Mouse (Mus musculus) forebrain, embryonic 11.5 days (tissue): Measurements from ENCODE around the gene Arhgap35. TPM values are rescaled to one million over a fixed set of nuclear protein-coding genes. Genes with fewer than 3 reads are reported as not detected.
A peak's percentile ranks its signal among the peaks of the same experiment; 100 is the strongest.

ENCODE experiments used
- ATAC-seq: fragments of 200-750 bp; cut with Nextera tagmentation; replicated peaks from 2 replicates; pipeline ENCODE4 v1.8.0; 2017; ENCODE audit warnings: moderate TSS enrichment; ENCODE audit not compliant: low FRiP score
- DNase-seq: peaks from one replicate; pipeline ENCODE4 v3.0.0-alpha.2; 2017; ENCODE audit warnings: low spot score
- H3K27ac ChIP-seq: fragments of 300-500 bp; sonication (generic); 2 replicates; pipeline ENCODE4 v1.5.1; 2014; ENCODE audit warnings: low read depth, low read length
- H3K27me3 ChIP-seq: fragments of 300-500 bp; sonication (generic); 2 replicates; pipeline ENCODE4 v1.6.1; 2014; ENCODE audit warnings: mild to moderate bottlenecking, low read length, mixed read lengths; ENCODE audit not compliant: control insufficient read depth, insufficient read depth
- H3K36me3 ChIP-seq: fragments of 300-500 bp; sonication (generic); 2 replicates; pipeline ENCODE4 v1.6.1; 2014; ENCODE audit warnings: mild to moderate bottlenecking, low read length, moderate library complexity, mixed read lengths; ENCODE audit not compliant: control insufficient read depth, insufficient read depth
- H3K4me1 ChIP-seq: fragments of 300-500 bp; sonication (generic); replicated peaks from 2 replicates; pipeline ENCODE4 v1.6.1; 2014; ENCODE audit warnings: low read length, mixed read lengths; ENCODE audit not compliant: control insufficient read depth, insufficient read depth
- H3K4me2 ChIP-seq: fragments of 300-500 bp; sonication (generic); 2 replicates; pipeline ENCODE4 v1.6.1; 2014; ENCODE audit warnings: low read depth, mild to moderate bottlenecking, low read length, moderate library complexity, mixed read lengths; ENCODE audit not compliant: severe bottlenecking
- H3K4me3 ChIP-seq: fragments of 300-500 bp; sonication (generic); 2 replicates; pipeline ENCODE4 v1.5.1; 2014; ENCODE audit warnings: low read depth, low read length
- H3K9ac ChIP-seq: fragments of 300-500 bp; sonication (generic); 2 replicates; pipeline ENCODE4 v1.6.1; 2014; ENCODE audit warnings: low read length
- H3K9me3 ChIP-seq: fragments of 300-500 bp; sonication (generic); 2 replicates; pipeline ENCODE4 v1.6.1; 2016; ENCODE audit warnings: low read length, mixed read lengths; ENCODE audit not compliant: control insufficient read depth
- WGBS: fragments of 180-500 bp; shearing (Covaris S2); extraction: QIAGEN DNeasy Blood & Tissue Kit; methylation state at CpG from one replicate; pipeline ENCODE4 v1.1.7; 2014; 5-methylcytosine and 5-hydroxymethylcytosine counted together
- polyA plus RNA-seq: library from polyadenylated mRNA; unstranded; fragments of >200 nt; fragmentation: Nextera tagmentation; extraction: Ambion mirVana; gene quantifications from 2 replicates; pipeline ENCODE4 v1.2.1, GENCODE M21; 2014

Arhgap35 gene
- polyA plus RNA-seq, 1 experiment from 2014 or later = 45.2 TPM

DNA sequence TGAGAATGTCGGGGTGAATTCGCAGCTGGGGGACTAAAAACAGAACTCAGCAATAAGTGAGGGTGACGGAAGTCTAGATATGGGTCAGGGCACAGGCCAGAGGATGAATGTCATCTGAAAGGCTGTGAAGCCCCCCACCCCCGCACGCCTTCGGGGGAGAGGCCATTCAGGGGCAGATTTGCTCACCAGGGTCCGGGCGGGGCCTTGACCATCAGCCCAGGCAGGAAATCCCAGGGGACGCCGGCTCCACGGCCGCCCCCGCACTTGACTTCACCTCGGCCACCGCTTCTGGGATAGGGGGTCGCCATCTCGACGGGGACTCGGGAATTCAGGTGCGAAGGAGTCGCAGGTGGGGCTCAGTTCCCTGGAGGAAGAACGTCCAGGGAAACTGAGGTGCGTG is 139.5 kb downstream of the Arhgap35 start:
- no peak overlapping the region for H3K4me2 ChIP-seq
- no peak for ATAC-seq
- no peak overlapping the region for H3K9ac ChIP-seq

DNA sequence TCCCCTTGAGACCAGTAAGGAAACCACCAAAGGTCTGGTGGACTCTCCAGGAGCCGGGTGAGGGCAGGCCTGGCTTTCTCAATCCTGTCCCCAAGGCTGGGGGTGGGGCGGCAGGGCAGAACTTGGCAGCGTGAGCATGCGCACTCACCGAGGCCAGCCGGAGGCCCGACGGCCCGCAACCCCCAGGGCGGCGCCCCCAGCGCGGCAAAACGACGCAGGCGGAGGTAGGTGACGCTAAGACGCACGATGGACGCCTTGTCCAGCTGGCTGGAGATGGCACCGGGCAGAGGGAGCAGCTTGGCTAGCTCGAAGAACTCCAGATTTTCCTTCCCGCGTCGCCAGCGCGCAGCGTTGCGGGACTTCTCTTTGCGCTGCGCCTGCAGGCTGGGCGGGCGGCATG is 140.3 kb downstream of the Arhgap35 start:
- H3K4me2 ChIP-seq = 0 out of 2 replicates have a peak overlapping the region, but pooled peaks have one; percentile 24
- H3K36me3 ChIP-seq = no peaks in the 10 kb centered on the region
- no peak for ATAC-seq
- DNase-seq = no peak
- H3K9ac ChIP-seq = no peak overlapping the region
- 3% methylated on average over 33 of the region's 33 CpGs for WGBS
- H3K4me3 ChIP-seq = 0 out of 2 replicates have a peak overlapping the region, but pooled peaks have one; percentile 14
- peaks cover 73% of the 10 kb centered on the region for H3K27me3 ChIP-seq
- H3K4me1 ChIP-seq = peaks cover 14% of the 10 kb centered on the region
- no peak overlapping the region for H3K27ac ChIP-seq
- H3K9me3 ChIP-seq = no peaks in the 10 kb centered on the region

More for the DNA sequence above, 139.5 kb downstream of the Arhgap35 start:
- peaks cover 65% of the 10 kb centered on the region for H3K27me3 ChIP-seq
- H3K36me3 ChIP-seq = no peaks in the 10 kb centered on the region
- no peak overlapping the region for H3K4me3 ChIP-seq
- no peak for DNase-seq
- no peak overlapping the region for H3K27ac ChIP-seq
- H3K4me1 ChIP-seq = peaks cover 14% of the 10 kb centered on the region
- H3K9me3 ChIP-seq = no peaks in the 10 kb centered on the region
- WGBS = 5% methylated on average over 23 of the region's 23 CpGs

DNA sequence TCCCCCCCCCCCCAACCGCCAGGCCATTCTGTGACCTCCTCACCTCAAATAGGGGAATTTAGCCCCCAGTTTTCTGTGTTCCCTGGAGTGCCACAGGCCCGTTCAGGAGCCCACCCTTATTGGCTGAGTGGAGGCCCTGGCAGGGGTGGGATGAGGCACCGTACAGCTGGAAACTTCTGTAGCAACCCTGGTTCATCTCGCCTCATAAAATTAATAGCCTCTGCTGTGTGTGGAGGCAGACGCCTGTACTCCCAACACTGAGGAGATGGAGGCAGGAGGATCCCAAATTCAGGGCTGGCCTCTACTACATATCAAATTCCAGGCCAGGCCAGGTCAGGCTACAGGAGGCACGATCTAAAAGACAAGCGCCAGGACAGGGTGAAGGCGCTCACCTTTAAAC is 140.9 kb downstream of the Arhgap35 start:
- H3K4me3 ChIP-seq = no peak overlapping the region
- WGBS = 61% methylated on average over 8 of the region's 8 CpGs
- no peak overlapping the region for H3K9ac ChIP-seq
- DNase-seq = no peak
- H3K27me3 ChIP-seq = peaks cover 77% of the 10 kb centered on the region
- no peaks in the 10 kb centered on the region for H3K9me3 ChIP-seq
- no peak overlapping the region for H3K4me2 ChIP-seq
- H3K36me3 ChIP-seq = no peaks in the 10 kb centered on the region
- H3K27ac ChIP-seq = no peak overlapping the region
- peaks cover 14% of the 10 kb centered on the region for H3K4me1 ChIP-seq
- ATAC-seq = no peak

DNA sequence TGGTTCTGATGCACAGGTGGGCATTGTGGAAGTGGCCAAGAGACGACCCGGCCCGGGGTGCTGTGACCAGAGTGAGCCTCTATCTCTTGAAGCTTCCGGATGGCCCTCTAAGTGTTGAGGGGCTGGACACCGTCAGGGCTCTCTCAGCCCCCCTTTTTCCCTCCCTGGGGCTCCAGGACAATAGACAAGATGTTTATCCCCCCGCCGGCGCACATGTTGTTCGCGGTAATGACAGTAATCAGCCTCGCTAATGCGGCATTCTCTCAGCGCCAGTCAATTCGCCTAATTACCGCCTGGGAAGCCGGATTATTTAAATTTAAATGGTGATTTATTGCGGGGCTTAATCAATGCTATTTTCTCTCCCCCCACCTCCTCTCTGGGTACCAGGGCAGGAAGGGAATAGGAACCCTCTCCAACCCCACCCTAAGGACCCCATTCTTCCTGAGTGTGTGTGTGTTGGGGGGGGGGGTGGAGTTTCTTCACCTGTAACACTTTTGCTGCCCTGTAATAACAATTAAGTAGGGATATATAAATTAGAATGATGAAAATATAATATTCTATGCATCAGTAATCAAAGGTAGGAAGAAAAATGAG is 142.6 kb downstream of the Arhgap35 start:
- WGBS = 2% methylated on average over 17 of the region's 17 CpGs

DNA sequence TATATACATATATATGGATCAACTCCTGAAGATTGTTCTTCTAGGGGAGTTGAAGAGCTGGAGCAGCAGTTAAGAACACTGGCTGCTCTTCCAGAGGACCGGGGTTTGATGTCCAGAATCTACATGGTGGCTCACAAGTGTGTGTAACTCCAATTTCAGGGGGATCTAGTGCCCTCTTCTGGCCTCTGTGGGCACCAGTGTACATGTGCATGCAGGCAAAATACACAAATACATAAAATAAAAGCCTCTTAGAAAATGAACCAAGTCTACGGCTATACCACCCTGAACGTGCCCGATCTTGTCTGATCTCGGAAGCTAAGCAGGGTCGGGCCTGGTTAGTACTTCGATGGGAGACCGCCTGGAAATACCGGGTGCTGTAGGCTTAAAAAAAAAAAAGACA is 143.2 kb downstream of the Arhgap35 start:
- DNase-seq (no peak), ATAC-seq (no peak)
- H3K36me3 ChIP-seq = no peaks in the 10 kb centered on the region
- 42% methylated on average over 9 of the region's 9 CpGs for WGBS
- no peak overlapping the region for H3K4me2 ChIP-seq
- H3K4me3 ChIP-seq = no peak overlapping the region
- no peak overlapping the region for H3K9ac ChIP-seq
- peaks cover 65% of the 10 kb centered on the region for H3K27me3 ChIP-seq
- no peaks in the 10 kb centered on the region for H3K9me3 ChIP-seq
- peaks cover 16% of the 10 kb centered on the region for H3K4me1 ChIP-seq
- no peak overlapping the region for H3K27ac ChIP-seq

More for the DNA sequence above, 142.6 kb downstream of the Arhgap35 start:
- Histone ChIP-seq H3K9ac (no peak overlapping the region), H3K36me3 (no peaks in the 10 kb centered on the region), H3K9me3 (no peaks in the 10 kb centered on the region), H3K4me3 (no peak overlapping the region), H3K27ac (no peak overlapping the region), H3K4me2 (no peak overlapping the region), H3K27me3 (peaks cover 72% of the 10 kb centered on the region), H3K4me1 (peaks cover 18% of the 10 kb centered on the region)
- DNase-seq (peak; percentile 74), ATAC-seq (peak; percentile 47; the same call in 1 of the 2 replicates)

DNA sequence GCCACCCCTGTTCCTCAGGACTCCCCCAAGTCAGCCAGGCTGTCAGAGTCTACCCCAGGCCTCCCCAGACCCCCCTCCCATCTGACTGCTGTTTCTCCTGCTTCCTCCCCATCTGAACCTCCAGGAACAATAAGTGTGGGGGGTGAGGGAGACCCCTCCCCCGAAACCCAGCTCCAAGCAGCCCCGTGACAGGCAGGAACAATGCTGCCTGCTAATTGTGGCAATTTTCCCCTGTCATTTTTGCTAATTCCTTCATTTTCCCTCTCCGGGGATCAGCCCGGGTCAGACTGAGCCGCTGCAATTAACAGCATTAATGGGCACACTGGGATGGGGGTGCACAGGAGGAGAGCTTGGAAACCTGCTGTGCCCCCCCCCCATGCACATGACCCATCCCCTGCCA is 146.7 kb downstream of the Arhgap35 start:
- H3K27ac ChIP-seq = no peak overlapping the region
- WGBS = 11% methylated on average over 5 of the region's 5 CpGs
- ATAC-seq = no peak

GRCm38 (mm10) chr7:16466565-16466964 is 148.2 kb downstream of the Arhgap35 start:
- Histone ChIP-seq H3K27me3 (peaks cover 22% of the 10 kb centered on the region), H3K4me1 (peaks cover 5% of the 10 kb centered on the region; the same call in 1 of the 2 replicates), H3K9ac (no peak overlapping the region), H3K4me3 (no peak overlapping the region), H3K9me3 (no peaks in the 10 kb centered on the region), H3K27ac (no peak overlapping the region), H3K36me3 (no peaks in the 10 kb centered on the region), H3K4me2 (no peak overlapping the region)
- ATAC-seq = no peak
- WGBS = 81% methylated on average over 4 of the region's 4 CpGs
- DNase-seq = no peak

More for the DNA sequence above, 146.7 kb downstream of the Arhgap35 start:
- H3K4me3 ChIP-seq = no peak overlapping the region
- DNase-seq = no peak
- peaks cover 10% of the 10 kb centered on the region for H3K4me1 ChIP-seq
- H3K9me3 ChIP-seq = no peaks in the 10 kb centered on the region
- no peak overlapping the region for H3K4me2 ChIP-seq
- peaks cover 31% of the 10 kb centered on the region for H3K27me3 ChIP-seq
- no peak overlapping the region for H3K9ac ChIP-seq
- H3K36me3 ChIP-seq = no peaks in the 10 kb centered on the region

DNA sequence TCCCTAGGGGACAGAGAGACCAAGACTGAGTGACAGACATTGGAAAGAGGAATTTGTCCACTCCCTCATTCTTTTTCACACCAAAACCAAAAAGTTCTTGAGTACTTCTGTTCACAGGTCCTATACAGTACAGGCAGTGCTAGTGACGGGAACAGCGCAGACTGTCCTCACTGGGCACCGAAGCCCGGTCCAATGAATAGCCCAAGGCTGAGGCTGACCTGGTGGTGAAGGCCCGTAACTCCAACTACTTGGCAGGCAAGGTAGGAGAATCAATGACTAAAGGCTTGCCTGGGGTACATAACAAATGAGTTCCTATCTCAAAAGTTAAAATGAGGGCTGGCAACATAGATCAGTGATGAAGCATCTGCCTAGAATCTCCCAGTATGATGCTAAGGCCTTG is 149.2 kb downstream of the Arhgap35 start:
- no peak overlapping the region for H3K27ac ChIP-seq
- H3K9me3 ChIP-seq = no peaks in the 10 kb centered on the region
- peaks cover 5% of the 10 kb centered on the region; the same call in 1 of the 2 replicates for H3K4me1 ChIP-seq
- H3K4me3 ChIP-seq = no peak overlapping the region
- no peak for ATAC-seq
- H3K27me3 ChIP-seq = peaks cover 12% of the 10 kb centered on the region
- no peak overlapping the region for H3K4me2 ChIP-seq
- H3K36me3 ChIP-seq = no peaks in the 10 kb centered on the region
- no peak for DNase-seq
- WGBS = 96% methylated on average over 5 of the region's 5 CpGs
- no peak overlapping the region for H3K9ac ChIP-seq

DNA sequence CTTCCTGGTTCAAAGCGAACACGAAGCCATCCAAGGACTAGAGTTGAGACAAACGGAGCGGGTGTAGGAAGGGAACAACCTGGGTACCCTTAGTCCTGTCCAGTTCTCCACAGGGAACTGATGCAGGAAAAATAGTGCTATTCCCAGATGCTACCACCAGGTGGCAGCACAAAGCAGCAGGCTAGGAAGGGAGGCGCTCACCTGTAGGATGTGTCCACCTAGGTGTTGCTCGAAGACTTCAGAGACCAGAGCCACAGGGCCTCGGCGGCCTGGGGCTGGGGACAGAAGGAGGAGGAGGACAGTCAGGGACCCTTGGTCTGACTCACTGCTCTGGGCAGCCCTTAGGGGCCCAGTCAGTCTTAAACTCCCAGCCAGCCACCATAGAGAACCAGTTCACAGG is 149.6 kb downstream of the Arhgap35 start:
- H3K27me3 ChIP-seq = peaks cover 10% of the 10 kb centered on the region
- no peak overlapping the region for H3K27ac ChIP-seq
- no peak overlapping the region for H3K9ac ChIP-seq
- WGBS = 15% methylated on average over 8 of the region's 8 CpGs
- peaks cover 5% of the 10 kb centered on the region; the same call in 1 of the 2 replicates for H3K4me1 ChIP-seq
- H3K4me2 ChIP-seq = no peak overlapping the region
- no peaks in the 10 kb centered on the region for H3K36me3 ChIP-seq
- H3K4me3 ChIP-seq = no peak overlapping the region
- no peaks in the 10 kb centered on the region for H3K9me3 ChIP-seq
- ATAC-seq (no peak), DNase-seq (peak; percentile 84)
